In genomic region chr6:82119322-82120162, GRCm38 (mm10) we compare ENCODE assay signal across 8 mouse cellular contexts.
DNase-seq lines count a peak whose midpoint lies in the region; ATAC-seq lines count a peak whose summit lies in the region.

No protein-coding gene starts in this region.

- H3K9me3 ChIP-seq in forebrain, embryonic 10.5 days: no peaks in the 10 kb centered on the region
- no peaks in the 10 kb centered on the region for H3K9me3 ChIP-seq in heart, embryonic 16.5 days (replicated peaks; ENCODE audit: control insufficient read depth, low read length)
- 0 out of 2 replicates have a peak, but pooled peaks cover 6% of the 10 kb centered on the region for H3K9me3 ChIP-seq in liver, embryonic 12.5 days (replicated peaks)
- no peaks in the 10 kb centered on the region for H3K9me3 ChIP-seq in neural tube, embryonic 14.5 days (ENCODE audit: control insufficient read depth, low read length)

- no peak overlapping the region for H3K9ac ChIP-seq in heart, embryonic 16.5 days (ENCODE audit: low read length)
- no peak overlapping the region for H3K9ac ChIP-seq in liver, embryonic 12.5 days
- H3K9ac ChIP-seq in neural tube, embryonic 14.5 days (replicated peaks; ENCODE audit: low read depth, low read length): no peak overlapping the region

- peak overlapping the region; percentile 51 for H3K4me2 ChIP-seq in heart, embryonic 16.5 days (ENCODE audit: low read depth, low read length)
- peak overlapping the region; percentile 27 for H3K4me2 ChIP-seq in liver, embryonic 12.5 days
- H3K4me2 ChIP-seq in neural tube, embryonic 14.5 days (ENCODE audit: low read depth, low read length): peak overlapping the region; percentile 15; the same call in 1 of the 2 replicates

- peak overlapping the region; percentile 38 for H3K4me3 ChIP-seq in forebrain, embryonic 10.5 days
- H3K4me3 ChIP-seq in heart, embryonic 16.5 days (ENCODE audit: low read length): peak overlapping the region; percentile 43
- no peak overlapping the region for H3K4me3 ChIP-seq in liver, embryonic 12.5 days
- H3K4me3 ChIP-seq in neural tube, embryonic 14.5 days (ENCODE audit: low read depth, low read length): no peak overlapping the region

- 26% methylated on average over 16 of the region's 16 CpGs for WGBS in forebrain, embryonic 10.5 days
- WGBS in heart, embryonic 16.5 days: 18% methylated on average over 16 of the region's 16 CpGs
- WGBS in liver, embryonic 12.5 days (ENCODE audit: insufficient replicate concordance): 25% methylated on average over 16 of the region's 16 CpGs
- WGBS in neural tube, embryonic 14.5 days: 28% methylated on average over 16 of the region's 16 CpGs

- peak; percentile 38 for DNase-seq in 416B (ENCODE audit: low read depth)
- peak; percentile 64 to 66 for DNase-seq in adrenal gland, postnatal 36 days
- DNase-seq in forebrain, embryonic 10.5 days (ENCODE audit: extremely low spot score, low spot score): peak; percentile 54
- DNase-seq in kidney, postnatal 14 days: peak; percentile 87
- DNase-seq in T-cell, adult 2 months (ENCODE audit: low spot score): no peak

- H3K36me3 ChIP-seq in forebrain, embryonic 10.5 days (replicated peaks): no peaks in the 10 kb centered on the region
- no peaks in the 10 kb centered on the region for H3K36me3 ChIP-seq in heart, embryonic 16.5 days (ENCODE audit: control insufficient read depth, insufficient read depth)
- H3K36me3 ChIP-seq in liver, embryonic 12.5 days: no peaks in the 10 kb centered on the region
- no peaks in the 10 kb centered on the region for H3K36me3 ChIP-seq in neural tube, embryonic 14.5 days (ENCODE audit: control insufficient read depth, insufficient read depth, low read length)

- H3K27ac ChIP-seq in forebrain, embryonic 10.5 days: peak overlapping the region; percentile 58; the same call in 1 of the 2 replicates
- no peak overlapping the region for H3K27ac ChIP-seq in heart, embryonic 16.5 days (ENCODE audit: low read length)
- no peak overlapping the region for H3K27ac ChIP-seq in liver, embryonic 12.5 days
- H3K27ac ChIP-seq in neural tube, embryonic 14.5 days (ENCODE audit: low read depth, low read length): no peak overlapping the region

- H3K27me3 ChIP-seq in forebrain, embryonic 10.5 days (ENCODE audit: poor library complexity, severe bottlenecking): no peaks in the 10 kb centered on the region
- peaks cover 10% of the 10 kb centered on the region for H3K27me3 ChIP-seq in heart, embryonic 16.5 days (ENCODE audit: control insufficient read depth, insufficient read depth, low read length)
- no peaks in the 10 kb centered on the region for H3K27me3 ChIP-seq in liver, embryonic 12.5 days (replicated peaks)
- H3K27me3 ChIP-seq in neural tube, embryonic 14.5 days (ENCODE audit: control insufficient read depth, insufficient read depth, low read length): no peaks in the 10 kb centered on the region

- peaks cover 16% of the 10 kb centered on the region for H3K4me1 ChIP-seq in forebrain, embryonic 10.5 days
- 0 out of 2 replicates have a peak, but pooled peaks cover 2% of the 10 kb centered on the region for H3K4me1 ChIP-seq in heart, embryonic 16.5 days (ENCODE audit: control insufficient read depth, insufficient read depth, low read length)
- no peaks in the 10 kb centered on the region for H3K4me1 ChIP-seq in liver, embryonic 12.5 days
- no peaks in the 10 kb centered on the region for H3K4me1 ChIP-seq in neural tube, embryonic 14.5 days (ENCODE audit: control insufficient read depth, insufficient read depth, low read length)

- ATAC-seq in heart, embryonic 16.5 days (replicated peaks; ENCODE audit: extremely low read depth, insufficient read depth, low FRiP score): no peak
- ATAC-seq in liver, embryonic 12.5 days: peak; percentile 21; the same call in 1 of the 2 replicates
- ATAC-seq in neural tube, embryonic 14.5 days (ENCODE audit: low read depth): peak; percentile 66; the same call in 1 of the 2 replicates

Comparison
In these comparisons a context has a peak if more than half of its experiments do, and no peak if none do; other contexts are left out.
1. H3K4me3 ChIP-seq: peak in forebrain, embryonic 10.5 days (single experiment) and heart, embryonic 16.5 days (single experiment); none in liver, embryonic 12.5 days (single experiment) and neural tube, embryonic 14.5 days (single experiment).
2. Peak in every context shown above with its lines, with median percentiles within 50 percentile points of each other: H3K4me2 ChIP-seq.